Mouse (Mus musculus) lung, embryonic 16.5 days (tissue): ENCODE measurements around the gene Cfap161. TPM values are rescaled to one million over a fixed set of nuclear protein-coding genes. Genes with fewer than 3 reads are reported as not detected.

Experiments used
- ATAC-seq: fragments of 200-750 bp; cut with Nextera tagmentation; 2 replicates; pipeline ENCODE4 v1.8.0; 2017; ENCODE audit warnings: low read depth, mild to moderate bottlenecking, moderate library complexity
- H3K27ac ChIP-seq: fragments of 300-500 bp; sonication (generic); 2 replicates; pipeline ENCODE4 v1.5.1; 2014; ENCODE audit warnings: mild to moderate bottlenecking, control low read depth, low read length
- H3K27me3 ChIP-seq: fragments of 300-500 bp; sonication (generic); 2 replicates; pipeline ENCODE4 v1.6.1; 2014; ENCODE audit warnings: low read depth, low read length, mixed read lengths; ENCODE audit not compliant: control insufficient read depth, insufficient read depth
- H3K36me3 ChIP-seq: fragments of 300-500 bp; sonication (generic); 2 replicates; pipeline ENCODE4 v1.6.1; 2014; ENCODE audit warnings: low read length; ENCODE audit not compliant: control insufficient read depth, insufficient read depth
- H3K4me1 ChIP-seq: fragments of 300-500 bp; sonication (generic); replicated peaks from 2 replicates; pipeline ENCODE4 v1.6.1; 2014; ENCODE audit warnings: low read length, mixed read lengths; ENCODE audit not compliant: control insufficient read depth, insufficient read depth
- H3K4me2 ChIP-seq: fragments of 300-500 bp; sonication (generic); 2 replicates; pipeline ENCODE4 v1.6.1; 2014; ENCODE audit warnings: low read depth, low read length, control low read depth
- H3K4me3 ChIP-seq: fragments of 300-500 bp; sonication (generic); 2 replicates; pipeline ENCODE4 v1.5.1; 2014; ENCODE audit warnings: mild to moderate bottlenecking, low read length, control low read depth
- H3K9ac ChIP-seq: fragments of 300-500 bp; sonication (generic); 2 replicates; pipeline ENCODE4 v1.6.1; 2014; ENCODE audit warnings: low read length, control low read depth
- H3K9me3 ChIP-seq: fragments of 300-500 bp; sonication (generic); 2 replicates; pipeline ENCODE4 v1.6.1; 2016; ENCODE audit warnings: low read length; ENCODE audit not compliant: control insufficient read depth
- WGBS: fragments of 180-500 bp; shearing (Covaris S2); extraction: QIAGEN DNeasy Blood & Tissue Kit; methylation state at CpG from one replicate; pipeline ENCODE4 v1.1.7; 2014; 5-methylcytosine and 5-hydroxymethylcytosine counted together
- polyA plus RNA-seq: library from polyadenylated mRNA; unstranded; fragments of >200 nt; fragmentation: Nextera tagmentation; extraction: Ambion mirVana; gene quantifications from 2 replicates; pipeline ENCODE4 v1.2.1, GENCODE M21; 2015

The Cfap161 gene
- polyA plus RNA-seq, 1 experiment from 2014 or later = 7.4 TPM

GRCm38 (mm10) chr7:83738623-83739462, 55.8 kb downstream of the Cfap161 start:
- H3K36me3 ChIP-seq = no peaks in the 10 kb centered on the region
- H3K9ac ChIP-seq = no peak overlapping the region
- peaks cover 18% of the 10 kb centered on the region for H3K4me1 ChIP-seq
- no peaks in the 10 kb centered on the region for H3K9me3 ChIP-seq
- peak overlapping the region; percentile 30 for H3K27ac ChIP-seq
- peak; percentile 70 for ATAC-seq
- no peaks in the 10 kb centered on the region for H3K27me3 ChIP-seq
- 50% methylated on average over 10 of the region's 10 CpGs for WGBS
- H3K4me3 ChIP-seq = no peak overlapping the region
- no peak overlapping the region; the same call in 1 of the 2 replicates for H3K4me2 ChIP-seq

- H3K27ac ChIP-seq = peak overlapping the region; percentile 30; the same call in 1 of the 2 replicates
- 33% methylated on average over 6 of the region's 6 CpGs for WGBS
- ATAC-seq = no peak
Measured at GRCm38 (mm10) chr7:83737914-83738490, 56.7 kb downstream of the Cfap161 start.

GRCm38 (mm10) chr7:83736341-83737115, 58.2 kb downstream of the Cfap161 start:
- Histone ChIP-seq H3K27ac (no peak overlapping the region), H3K4me1 (peaks cover 15% of the 10 kb centered on the region), H3K4me2 (no peak overlapping the region), H3K27me3 (no peaks in the 10 kb centered on the region), H3K9me3 (no peaks in the 10 kb centered on the region), H3K36me3 (no peaks in the 10 kb centered on the region), H3K4me3 (no peak overlapping the region), H3K9ac (no peak overlapping the region)
- no peak for ATAC-seq
- 75% methylated on average over 6 of the region's 6 CpGs for WGBS

More at GRCm38 (mm10) chr7:83737914-83738490, 56.7 kb downstream of the Cfap161 start:
- H3K9me3 ChIP-seq = no peaks in the 10 kb centered on the region
- H3K4me3 ChIP-seq = no peak overlapping the region
- H3K9ac ChIP-seq = no peak overlapping the region
- no peak overlapping the region for H3K4me2 ChIP-seq
- H3K4me1 ChIP-seq = peaks cover 15% of the 10 kb centered on the region
- no peaks in the 10 kb centered on the region for H3K36me3 ChIP-seq
- H3K27me3 ChIP-seq = no peaks in the 10 kb centered on the region

- Histone ChIP-seq H3K4me1 (peaks cover 18% of the 10 kb centered on the region), H3K27me3 (no peaks in the 10 kb centered on the region)
- WGBS = 86% methylated on average over 7 of the region's 7 CpGs
Measured at GRCm38 (mm10) chr7:83735108-83735781, 59.4 kb downstream of the Cfap161 start.

GRCm38 (mm10) chr7:83734671-83735082, 60.0 kb downstream of the Cfap161 start:
- WGBS = 76% methylated on average over 6 of the region's 6 CpGs
- ATAC-seq = no peak

More at GRCm38 (mm10) chr7:83735108-83735781, 59.4 kb downstream of the Cfap161 start:
- H3K9ac ChIP-seq = no peak overlapping the region
- H3K36me3 ChIP-seq = no peaks in the 10 kb centered on the region
- no peak overlapping the region for H3K4me2 ChIP-seq
- no peak for ATAC-seq
- H3K4me3 ChIP-seq = no peak overlapping the region
- no peaks in the 10 kb centered on the region for H3K9me3 ChIP-seq
- no peak overlapping the region for H3K27ac ChIP-seq

GRCm38 (mm10) chr7:83734246-83734645, 60.4 kb downstream of the Cfap161 start:
- WGBS = 80% methylated on average over 3 of the region's 3 CpGs
- no peak overlapping the region for H3K4me2 ChIP-seq
- no peak overlapping the region for H3K4me3 ChIP-seq
- H3K9ac ChIP-seq = no peak overlapping the region
- no peaks in the 10 kb centered on the region for H3K9me3 ChIP-seq
- peaks cover 15% of the 10 kb centered on the region for H3K4me1 ChIP-seq
- no peak overlapping the region for H3K27ac ChIP-seq
- no peak for ATAC-seq
- no peaks in the 10 kb centered on the region for H3K27me3 ChIP-seq
- no peaks in the 10 kb centered on the region for H3K36me3 ChIP-seq

More at GRCm38 (mm10) chr7:83734671-83735082, 60.0 kb downstream of the Cfap161 start:
- H3K4me2 ChIP-seq = no peak overlapping the region
- H3K27me3 ChIP-seq = no peaks in the 10 kb centered on the region
- no peaks in the 10 kb centered on the region for H3K9me3 ChIP-seq
- no peak overlapping the region for H3K4me3 ChIP-seq
- H3K36me3 ChIP-seq = no peaks in the 10 kb centered on the region
- H3K4me1 ChIP-seq = peaks cover 15% of the 10 kb centered on the region
- no peak overlapping the region for H3K27ac ChIP-seq
- no peak overlapping the region for H3K9ac ChIP-seq

- H3K36me3 ChIP-seq = no peaks in the 10 kb centered on the region
- no peak overlapping the region for H3K9ac ChIP-seq
- no peaks in the 10 kb centered on the region for H3K27me3 ChIP-seq
- no peak overlapping the region for H3K27ac ChIP-seq
- H3K9me3 ChIP-seq = no peaks in the 10 kb centered on the region
- no peak for ATAC-seq
- H3K4me3 ChIP-seq = no peak overlapping the region
- H3K4me2 ChIP-seq = no peak overlapping the region
- WGBS = 86% methylated on average over 3 of the region's 3 CpGs
- H3K4me1 ChIP-seq = peaks cover 6% of the 10 kb centered on the region; the same call in 1 of the 2 replicates
Measured at GRCm38 (mm10) chr7:83732781-83733180, 61.9 kb downstream of the Cfap161 start.

GRCm38 (mm10) chr7:83731961-83732666, 62.6 kb downstream of the Cfap161 start:
- Histone ChIP-seq H3K27ac (no peak overlapping the region), H3K27me3 (no peaks in the 10 kb centered on the region), H3K4me3 (no peak overlapping the region), H3K4me1 (peaks cover 4% of the 10 kb centered on the region; the same call in 1 of the 2 replicates), H3K9ac (no peak overlapping the region), H3K9me3 (no peaks in the 10 kb centered on the region), H3K4me2 (no peak overlapping the region), H3K36me3 (no peaks in the 10 kb centered on the region)
- no peak for ATAC-seq
- 56% methylated on average over 15 of the region's 15 CpGs for WGBS
